Mouse (Mus musculus) right cerebral cortex, postnatal 4 days (tissue): ENCODE measurements at regions not wholly inside any gene's neighbourhood (a gene's known extent, or its start where the extent isn't known, plus 50 kb on each side); places are given as distances from the start of the nearest gene placed in this dataset.

ENCODE experiments used
- DNase-seq: peaks from one replicate; pipeline ENCODE4 v3.0.0-alpha.2; 2022

- DNase-seq = no peak
These were observed 647.5 kb downstream of the Kcnj3 start for GRCm38 (mm10) chr2:56083226-56083625.

- no peak for DNase-seq
These were observed 673.8 kb downstream of the Kcnj3 start for GRCm38 (mm10) chr2:56109531-56109930.

GRCm38 (mm10) chr2:56109975-56110374, 674.2 kb downstream of the Kcnj3 start:
- DNase-seq = no peak

- DNase-seq = no peak
These were observed 678.7 kb downstream of the Kcnj3 start for GRCm38 (mm10) chr2:56114469-56114868.

GRCm38 (mm10) chr2:56119368-56119767, 683.6 kb downstream of the Kcnj3 start:
- DNase-seq = no peak

GRCm38 (mm10) chr2:56147107-56147615, 711.4 kb downstream of the Kcnj3 start:
- no peak for DNase-seq

- no peak for DNase-seq
These were observed 760.7 kb downstream of the Kcnj3 start for GRCm38 (mm10) chr2:56196449-56196848.

- DNase-seq = no peak
These were observed 791.7 kb downstream of the Kcnj3 start for GRCm38 (mm10) chr2:56227476-56227875.

GRCm38 (mm10) chr2:56233042-56233441, 797.3 kb downstream of the Kcnj3 start:
- peak; percentile 14 for DNase-seq

GRCm38 (mm10) chr2:56257044-56257954, 821.5 kb downstream of the Kcnj3 start:
- DNase-seq = no peak

GRCm38 (mm10) chr2:56304920-56305319, 818.9 kb downstream of the Nr4a2 start:
- no peak for DNase-seq

GRCm38 (mm10) chr2:56321692-56322091, 802.1 kb downstream of the Nr4a2 start:
- no peak for DNase-seq

- DNase-seq = no peak
These were observed 801.3 kb downstream of the Nr4a2 start for GRCm38 (mm10) chr2:56322508-56322907.

GRCm38 (mm10) chr2:56335974-56336373, 787.8 kb downstream of the Nr4a2 start:
- DNase-seq = no peak

GRCm38 (mm10) chr2:56364065-56364464, 759.7 kb downstream of the Nr4a2 start:
- DNase-seq = no peak
